Comparison of ENCODE assay signal across 10 mouse cellular contexts in the genomic region with DNA sequence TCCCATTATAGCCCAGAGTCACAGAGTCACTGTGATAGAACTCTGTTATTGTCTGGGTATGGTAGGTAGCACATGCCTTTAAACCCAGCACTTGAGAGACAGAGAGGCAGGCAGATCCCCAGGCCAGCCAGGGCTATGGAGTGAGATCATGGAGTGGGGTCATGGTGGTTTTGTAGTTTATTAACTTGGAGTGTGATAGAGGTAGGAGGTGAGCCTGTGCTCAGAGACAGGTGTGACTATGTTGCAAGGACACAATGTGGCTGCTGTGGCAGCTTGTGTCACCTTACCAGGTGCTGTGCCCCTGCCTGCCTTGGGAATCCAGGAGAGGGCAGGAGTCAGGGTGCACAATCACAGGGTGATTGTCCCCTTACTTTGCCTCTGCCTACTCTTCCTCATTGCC. TPM values are rescaled to one million over a fixed set of nuclear protein-coding genes. Genes with fewer than 3 reads are reported as not detected.
DNase-seq lines count a peak whose midpoint lies in the region; ATAC-seq and TF ChIP-seq lines count a peak whose summit lies in the region.
"Had no signal": no experiment of that assay in that cellular context is flagged by ENCODE, and none has a peak within 500 bp of the region (broad histone marks: within the 10 kb centered on the region; RNA-seq: fewer than 3 reads in every experiment).

No protein-coding gene starts in this region.

- H3K27me3 ChIP-seq in kidney, embryonic 14.5 days (ENCODE audit: control insufficient read depth, insufficient read depth, low read length), result no peaks in the 10 kb centered on the region
- no peaks in the 10 kb centered on the region for H3K27me3 ChIP-seq in kidney, adult 2 months (replicated peaks; ENCODE audit: control insufficient read depth, insufficient read depth, low read length)
- H3K27me3 ChIP-seq in embryonic facial prominence, embryonic 10.5 days (replicated peaks; ENCODE audit: low read depth, poor library complexity, severe bottlenecking), result no peaks in the 10 kb centered on the region
- no peaks in the 10 kb centered on the region for H3K27me3 ChIP-seq in forebrain, embryonic 13.5 days
- no peaks in the 10 kb centered on the region for H3K27me3 ChIP-seq in limb, embryonic 14.5 days (ENCODE audit: control insufficient read depth, insufficient read depth, low read length)
- H3K27me3 ChIP-seq: embryonic facial prominence, embryonic 12.5 days had no signal

- H3K4me3 ChIP-seq in kidney, embryonic 14.5 days (ENCODE audit: low read length), result no peak overlapping the region
- H3K4me3 ChIP-seq in kidney, adult 2 months (ENCODE audit: insufficient read depth, low read depth, low read length), result no peak overlapping the region
- H3K4me3 ChIP-seq in embryonic facial prominence, embryonic 10.5 days, result peak overlapping the region; percentile 85
- no peak overlapping the region for H3K4me3 ChIP-seq in forebrain, embryonic 13.5 days
- H3K4me3 ChIP-seq in limb, embryonic 14.5 days (replicated peaks; ENCODE audit: low read length), result no peak overlapping the region

- H3K9me3 ChIP-seq in kidney, embryonic 14.5 days (ENCODE audit: control insufficient read depth, low read length), result no peaks in the 10 kb centered on the region
- H3K9me3 ChIP-seq in embryonic facial prominence, embryonic 10.5 days, result no peaks in the 10 kb centered on the region
- no peaks in the 10 kb centered on the region for H3K9me3 ChIP-seq in forebrain, embryonic 13.5 days (replicated peaks)
- no peaks in the 10 kb centered on the region for H3K9me3 ChIP-seq in limb, embryonic 14.5 days (ENCODE audit: control insufficient read depth, low read length)
- H3K9me3 ChIP-seq: embryonic facial prominence, embryonic 12.5 days had no signal

- 0 out of 2 replicates have a peak overlapping the region, but pooled peaks have one; percentile 12 for H3K9ac ChIP-seq in kidney, embryonic 14.5 days (ENCODE audit: low read depth, low read length)
- peak overlapping the region; percentile 98; the same call in 1 of the 2 replicates for H3K9ac ChIP-seq in forebrain, embryonic 13.5 days
- no peak overlapping the region for H3K9ac ChIP-seq in limb, embryonic 14.5 days (ENCODE audit: low read depth, low read length, severe bottlenecking)

- H3K27ac ChIP-seq in kidney, embryonic 14.5 days (ENCODE audit: low read depth, low read length), result no peak overlapping the region
- H3K27ac ChIP-seq in kidney, adult 2 months (ENCODE audit: insufficient read depth, low read depth, low read length), result no peak overlapping the region
- no peak overlapping the region; the same call in 1 of the 2 replicates for H3K27ac ChIP-seq in embryonic facial prominence, embryonic 10.5 days (replicated peaks)
- no peak overlapping the region; the same call in 1 of the 2 replicates for H3K27ac ChIP-seq in forebrain, embryonic 13.5 days
- no peak overlapping the region for H3K27ac ChIP-seq in limb, embryonic 14.5 days (replicated peaks; ENCODE audit: low read depth, low read length)
- H3K27ac ChIP-seq: embryonic facial prominence, embryonic 12.5 days had no signal

- TF ChIP-seq POLR2A in kidney, adult 2 months (IDR thresholded peaks at IDR 0.05; ENCODE audit: low read depth, low read length), result no peak
- no peak for TF ChIP-seq POLR2A in limb, embryonic 14.5 days (IDR thresholded peaks at IDR 0.05; ENCODE audit: borderline replicate concordance, extremely low read depth, insufficient read depth, insufficient read length)

- DNase-seq in kidney, adult 2 months, result no peak
- DNase-seq in embryonic facial prominence, embryonic 10.5 days (ENCODE audit: low spot score), result no peak
- no peak for DNase-seq in limb, embryonic 14.5 days (ENCODE audit: low spot score)
- no peak for DNase-seq in thymus, postnatal 4 days
- no peak for DNase-seq in cerebellum, postnatal 10 days
- DNase-seq: adrenal gland, postnatal 14 days; thymus, postnatal 25 days had no signal

- peaks cover 15% of the 10 kb centered on the region; the same call in 1 of the 2 replicates for H3K36me3 ChIP-seq in kidney, embryonic 14.5 days (ENCODE audit: control insufficient read depth, insufficient read depth, low read length)
- no peaks in the 10 kb centered on the region for H3K36me3 ChIP-seq in kidney, adult 2 months (ENCODE audit: control insufficient read depth, insufficient read depth, low read length)
- H3K36me3 ChIP-seq in embryonic facial prominence, embryonic 10.5 days (replicated peaks), result peaks cover 37% of the 10 kb centered on the region
- peaks cover 20% of the 10 kb centered on the region for H3K36me3 ChIP-seq in forebrain, embryonic 13.5 days (ENCODE audit: poor library complexity, severe bottlenecking)
- H3K36me3 ChIP-seq in limb, embryonic 14.5 days (ENCODE audit: control insufficient read depth, insufficient read depth, low read length), result peaks cover 17% of the 10 kb centered on the region

- peaks cover 52% of the 10 kb centered on the region for H3K4me1 ChIP-seq in kidney, embryonic 14.5 days (ENCODE audit: control insufficient read depth, insufficient read depth, low read length)
- peaks cover 36% of the 10 kb centered on the region for H3K4me1 ChIP-seq in kidney, adult 2 months (ENCODE audit: control insufficient read depth, insufficient read depth, low read length)
- peaks cover 91% of the 10 kb centered on the region for H3K4me1 ChIP-seq in embryonic facial prominence, embryonic 10.5 days
- peaks cover 70% of the 10 kb centered on the region for H3K4me1 ChIP-seq in forebrain, embryonic 13.5 days
- peaks cover 36% of the 10 kb centered on the region for H3K4me1 ChIP-seq in limb, embryonic 14.5 days (ENCODE audit: control insufficient read depth, insufficient read depth, low read length)

- peak overlapping the region; percentile 3; the same call in 1 of the 2 replicates for H3K4me2 ChIP-seq in kidney, embryonic 14.5 days (replicated peaks; ENCODE audit: low read depth, low read length)
- peak overlapping the region; percentile 99; the same call in 1 of the 2 replicates for H3K4me2 ChIP-seq in forebrain, embryonic 13.5 days
- H3K4me2 ChIP-seq in limb, embryonic 14.5 days (replicated peaks; ENCODE audit: low read depth, low read length, severe bottlenecking), result 0 out of 2 replicates have a peak overlapping the region, but pooled peaks have one; percentile 3

- no peak for TF ChIP-seq CTCF in kidney, adult 2 months (conservative IDR thresholded peaks at IDR 0.05; ENCODE audit: insufficient read depth, insufficient read length, low read depth, low read length)

- no peak for ATAC-seq in kidney, embryonic 14.5 days (ENCODE audit: low FRiP score, low TSS enrichment)
- no peak for ATAC-seq in forebrain, embryonic 13.5 days
- ATAC-seq in limb, embryonic 14.5 days (ENCODE audit: low FRiP score, low read depth), result no peak

RNA-seq across cellular contexts. Expression of a gene that starts 2.1 kb away (rescaled TPM):
- polyA plus RNA-seq in kidney, embryonic 14.5 days (2014; fragmentation: Nextera tagmentation; extraction: Ambion mirVana), result 18.1 and 19.3 TPM in 2 replicates
- polyA plus RNA-seq in kidney, adult 2 months (2012; rRNA removed), result 53.2 and 58.5 TPM in 2 replicates
- 13.0 and 13.2 TPM in 2 replicates for polyA plus RNA-seq in embryonic facial prominence, embryonic 10.5 days (2016; fragmentation: Nextera tagmentation; extraction: Ambion mirVana)
- 12.9 and 14.6 TPM in 2 replicates for polyA plus RNA-seq in forebrain, embryonic 13.5 days (2015; fragmentation: Nextera tagmentation; extraction: Ambion mirVana)
- polyA plus RNA-seq in limb, embryonic 14.5 days (2012; rRNA removed), result 57.1 and 71.7 TPM in 2 replicates
- 17.3 and 18.2 TPM in 2 replicates for polyA plus RNA-seq in limb, embryonic 14.5 days (2014; fragmentation: Nextera tagmentation; extraction: Ambion mirVana)

RNA-seq across cellular contexts. Expression of a gene that starts 6.0 kb away (rescaled TPM):
- 6.8 and 8.6 TPM in 2 replicates for polyA plus RNA-seq in kidney, embryonic 14.5 days (2014; fragmentation: Nextera tagmentation; extraction: Ambion mirVana)
- 22.3 and 31.4 TPM in 2 replicates for polyA plus RNA-seq in kidney, adult 2 months (2012; rRNA removed)
- 11.8 and 13.1 TPM in 2 replicates for polyA plus RNA-seq in embryonic facial prominence, embryonic 10.5 days (2016; fragmentation: Nextera tagmentation; extraction: Ambion mirVana)
- 18.0 and 18.7 TPM in 2 replicates for polyA plus RNA-seq in forebrain, embryonic 13.5 days (2015; fragmentation: Nextera tagmentation; extraction: Ambion mirVana)
- polyA plus RNA-seq in limb, embryonic 14.5 days (2012; rRNA removed), result 98.1 and 133 TPM in 2 replicates
- 13.9 and 15.1 TPM in 2 replicates for polyA plus RNA-seq in limb, embryonic 14.5 days (2014; fragmentation: Nextera tagmentation; extraction: Ambion mirVana)

RNA-seq across cellular contexts. Expression of a gene that starts 19.4 kb away (rescaled TPM):
- 1.4 and 2.6 TPM in 2 replicates for polyA plus RNA-seq in kidney, embryonic 14.5 days (2014; fragmentation: Nextera tagmentation; extraction: Ambion mirVana)
- polyA plus RNA-seq in kidney, adult 2 months (2012; rRNA removed), result 2.7 and 3.2 TPM in 2 replicates
- 5.8 and 6.8 TPM in 2 replicates for polyA plus RNA-seq in embryonic facial prominence, embryonic 10.5 days (2016; fragmentation: Nextera tagmentation; extraction: Ambion mirVana)
- 3.0 and 3.8 TPM in 2 replicates for polyA plus RNA-seq in forebrain, embryonic 13.5 days (2015; fragmentation: Nextera tagmentation; extraction: Ambion mirVana)
- polyA plus RNA-seq in limb, embryonic 14.5 days (2012; rRNA removed), result 0.50 and 0.93 TPM in 2 replicates
- polyA plus RNA-seq in limb, embryonic 14.5 days (2014; fragmentation: Nextera tagmentation; extraction: Ambion mirVana), result 1.5 and 1.8 TPM in 2 replicates

RNA-seq across cellular contexts. Expression of a gene that starts 20.3 kb away (rescaled TPM):
- polyA plus RNA-seq in kidney, embryonic 14.5 days (2014; fragmentation: Nextera tagmentation; extraction: Ambion mirVana), result 36.9 and 37.4 TPM in 2 replicates
- polyA plus RNA-seq in kidney, adult 2 months (2012; rRNA removed), result 19.4 and 24.4 TPM in 2 replicates
- polyA plus RNA-seq in embryonic facial prominence, embryonic 10.5 days (2016; fragmentation: Nextera tagmentation; extraction: Ambion mirVana), result 33.1 and 35.0 TPM in 2 replicates
- polyA plus RNA-seq in forebrain, embryonic 13.5 days (2015; fragmentation: Nextera tagmentation; extraction: Ambion mirVana), result 19.7 and 20.9 TPM in 2 replicates
- polyA plus RNA-seq in limb, embryonic 14.5 days (2012; rRNA removed), result 51.1 and 77.3 TPM in 2 replicates
- 67.3 and 69.0 TPM in 2 replicates for polyA plus RNA-seq in limb, embryonic 14.5 days (2014; fragmentation: Nextera tagmentation; extraction: Ambion mirVana)

RNA-seq across cellular contexts. Expression of a gene that starts 23.5 kb away (rescaled TPM):
- not detected in 2 replicates for polyA plus RNA-seq in kidney, embryonic 14.5 days (2014; fragmentation: Nextera tagmentation; extraction: Ambion mirVana)
- not detected in 2 replicates for polyA plus RNA-seq in kidney, adult 2 months (2012; rRNA removed)
- 0.11 TPM in 2 replicates for polyA plus RNA-seq in embryonic facial prominence, embryonic 10.5 days (2016; fragmentation: Nextera tagmentation; extraction: Ambion mirVana)
- 0.12 and 0.16 TPM in 2 replicates for polyA plus RNA-seq in forebrain, embryonic 13.5 days (2015; fragmentation: Nextera tagmentation; extraction: Ambion mirVana)
- polyA plus RNA-seq in limb, embryonic 14.5 days (2012; rRNA removed), result not detected in 2 replicates
- polyA plus RNA-seq in limb, embryonic 14.5 days (2014; fragmentation: Nextera tagmentation; extraction: Ambion mirVana), result 0.12 TPM in 1 of 2 replicates, not detected in the other
- polyA plus RNA-seq: embryonic facial prominence, embryonic 12.5 days had no signal

Comparison
In these comparisons a context has a peak if more than half of its experiments do, and no peak if none do; other contexts are left out.
1. H3K4me2 ChIP-seq: peak in every context shown above with its lines; median percentile 99 in forebrain, embryonic 13.5 days; 3 in kidney, embryonic 14.5 days; 3 in limb, embryonic 14.5 days.